ENCODE assay signal across 9 mouse cellular contexts in the genomic region with DNA sequence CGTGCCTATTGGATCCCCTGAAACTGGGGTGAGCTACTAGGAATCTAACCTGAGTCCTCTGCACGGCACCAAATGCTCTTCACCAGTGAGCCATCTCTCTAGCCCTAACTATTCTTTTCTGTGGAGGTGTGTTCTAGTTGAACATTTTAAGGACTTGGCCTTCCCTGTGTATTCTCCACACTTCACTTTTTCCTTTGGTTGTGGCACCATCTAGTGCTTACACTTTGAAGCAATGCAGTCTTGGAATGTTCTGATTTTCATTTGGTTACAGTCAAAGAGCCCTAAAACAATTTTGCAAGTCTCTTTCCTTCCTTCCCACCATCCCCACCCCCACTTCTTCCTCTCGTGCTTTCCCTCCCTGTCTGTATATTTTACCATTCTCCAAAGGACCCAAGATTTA. TPM values are rescaled to one million over a fixed set of nuclear protein-coding genes. Genes with fewer than 3 reads are reported as not detected.
DNase-seq lines count a peak whose midpoint lies in the region; ATAC-seq and TF ChIP-seq lines count a peak whose summit lies in the region.
"Had no signal": no experiment of that assay in that cellular context is flagged by ENCODE, and none has a peak within 500 bp of the region (broad histone marks: within the 10 kb centered on the region; RNA-seq: fewer than 3 reads in every experiment).

No protein-coding gene starts in this region.

- no peaks in the 10 kb centered on the region for H3K27me3 ChIP-seq in intestine, embryonic 15.5 days (replicated peaks)
- H3K27me3 ChIP-seq in forebrain, embryonic 11.5 days (ENCODE audit: control insufficient read depth, insufficient read depth, low read length), result no peaks in the 10 kb centered on the region
- H3K27me3 ChIP-seq: liver, embryonic 15.5 days had no signal

- TF ChIP-seq CTCF in gastrocnemius, adult 2 months (IDR thresholded peaks at IDR 0.05), result peak; percentile 66

- H3K4me1 ChIP-seq in intestine, embryonic 15.5 days (replicated peaks), result no peaks in the 10 kb centered on the region
- peaks cover 23% of the 10 kb centered on the region for H3K4me1 ChIP-seq in forebrain, embryonic 11.5 days (replicated peaks; ENCODE audit: control insufficient read depth, insufficient read depth, low read length)

- no peak overlapping the region for H3K27ac ChIP-seq in gastrocnemius, adult 2 months
- no peak overlapping the region for H3K27ac ChIP-seq in intestine, embryonic 15.5 days
- H3K27ac ChIP-seq in forebrain, embryonic 11.5 days (ENCODE audit: low read depth, low read length), result no peak overlapping the region
- H3K27ac ChIP-seq: liver, embryonic 15.5 days had no signal

- H3K9ac ChIP-seq in intestine, embryonic 15.5 days, result no peak overlapping the region
- H3K9ac ChIP-seq in forebrain, embryonic 11.5 days (ENCODE audit: low read length), result no peak overlapping the region
- H3K9ac ChIP-seq: liver, embryonic 15.5 days had no signal

- H3K9me3 ChIP-seq in intestine, embryonic 15.5 days, result no peaks in the 10 kb centered on the region
- H3K9me3 ChIP-seq in forebrain, embryonic 11.5 days (ENCODE audit: control insufficient read depth, low read length), result no peaks in the 10 kb centered on the region
- H3K9me3 ChIP-seq: liver, embryonic 15.5 days had no signal

- no peak for DNase-seq in gastrocnemius, adult 2 months
- no peak for DNase-seq in gastrocnemius, postnatal 14 days
- peak; percentile 27 for DNase-seq in right cerebral cortex, adult 18-20 months
- no peak for DNase-seq in right cerebral cortex, postnatal 25 days
- peak; percentile 58 for DNase-seq in lung, postnatal 10 days
- DNase-seq in forebrain, embryonic 11.5 days (ENCODE audit: low spot score), result no peak

- WGBS in intestine, embryonic 15.5 days, result 70% methylated on average over 3 of the region's 3 CpGs
- WGBS in forebrain, embryonic 11.5 days, result 72% methylated on average over 3 of the region's 3 CpGs

- intact Hi-C loops in gastrocnemius, adult 2 months (cut with DNase I), result loop anchor here (5.0 to 10.0 kb wide), 5 partner anchors 87 to 387 kb away; a partner anchor contains a TSS
- intact Hi-C loops in gastrocnemius, postnatal 14 days (cut with DNase I; ENCODE audit: low total_unique reads), result no loop called here

- no peak overlapping the region for H3K4me2 ChIP-seq in intestine, embryonic 15.5 days (replicated peaks)
- no peak overlapping the region for H3K4me2 ChIP-seq in forebrain, embryonic 11.5 days (ENCODE audit: low read depth, low read length, severe bottlenecking)
- H3K4me2 ChIP-seq: liver, embryonic 15.5 days had no signal

- H3K4me3 ChIP-seq in gastrocnemius, adult 2 months, result no peak overlapping the region
- H3K4me3 ChIP-seq in intestine, embryonic 15.5 days (replicated peaks), result no peak overlapping the region
- H3K4me3 ChIP-seq in forebrain, embryonic 11.5 days (ENCODE audit: low read depth, low read length), result no peak overlapping the region
- H3K4me3 ChIP-seq: liver, embryonic 15.5 days had no signal

- ATAC-seq in erythroblast, adult 5-6 weeks (replicated peaks; ENCODE audit: low FRiP score, poor library complexity, severe bottlenecking), result 0 out of 2 replicates have a peak, but pooled peaks have one; percentile 49
- ATAC-seq in intestine, embryonic 15.5 days, result no peak
- no peak for ATAC-seq in forebrain, embryonic 11.5 days (replicated peaks; ENCODE audit: low FRiP score)

- no peaks in the 10 kb centered on the region for H3K36me3 ChIP-seq in intestine, embryonic 15.5 days
- H3K36me3 ChIP-seq in forebrain, embryonic 11.5 days (ENCODE audit: control insufficient read depth, insufficient read depth, low read length), result no peaks in the 10 kb centered on the region
- H3K36me3 ChIP-seq: liver, embryonic 15.5 days had no signal

RNA-seq across cellular contexts. Expression of a gene that starts 33.6 kb away (rescaled TPM):
- 10 to 100 TPM; 10.8 to 13.0 TPM for total RNA-seq in gastrocnemius, adult 2 months (2021)
- 10 to 100 TPM; 10.2 to 11.5 TPM for total RNA-seq in gastrocnemius, postnatal 14 days (2021)
- total RNA-seq in erythroblast, adult 5-6 weeks (2015; ENCODE audit: low replicate concordance), result 23.4 and 29.4 TPM in 2 replicates
- 52.6 and 58.6 TPM in 2 replicates for total RNA-seq in erythroblast, adult 5-6 weeks (2017; ENCODE audit: low replicate concordance)
- 40.9 and 47.8 TPM in 2 replicates for polyA plus RNA-seq in intestine, embryonic 15.5 days (2015; fragmentation: Nextera tagmentation; extraction: Ambion mirVana)
- 87.2 and 95.3 TPM in 2 replicates for polyA plus RNA-seq in forebrain, embryonic 11.5 days (2014; fragmentation: Nextera tagmentation; extraction: Ambion mirVana)

Comparison
In these comparisons a context has a peak if more than half of its experiments do, and no peak if none do; other contexts are left out.
1. DNase-seq: peak in right cerebral cortex, adult 18-20 months (single experiment) and lung, postnatal 10 days (single experiment); none in gastrocnemius, adult 2 months (single experiment), gastrocnemius, postnatal 14 days (single experiment), right cerebral cortex, postnatal 25 days (single experiment) and forebrain, embryonic 11.5 days (single experiment).